Mouse (Mus musculus) large intestine, adult 2 months (tissue): ENCODE results near the gene Vmn1r81. TPM values are rescaled to one million over a fixed set of nuclear protein-coding genes. Genes with fewer than 3 reads are reported as not detected.

Source experiments
- DNase-seq: peaks from one replicate; pipeline ENCODE4 v3.0.0-alpha.2; 2012; ENCODE audit warnings: low read depth, low spot score
- WGBS: fragments of 180-500 bp; shearing (Covaris S2); methylation state at CpG from one replicate; pipeline ENCODE4 v1.1.7; 2018; 5-methylcytosine and 5-hydroxymethylcytosine counted together
- polyA plus RNA-seq: library from polyadenylated mRNA; depleted of rRNA; stranded (reverse); fragments of >200 nt; gene quantifications from 2 replicates; pipeline ENCODE4 v1.2.3, GENCODE M21; 2012; rRNA removed

Gene Vmn1r81
- not detected in 2 replicates for polyA plus RNA-seq

DNA sequence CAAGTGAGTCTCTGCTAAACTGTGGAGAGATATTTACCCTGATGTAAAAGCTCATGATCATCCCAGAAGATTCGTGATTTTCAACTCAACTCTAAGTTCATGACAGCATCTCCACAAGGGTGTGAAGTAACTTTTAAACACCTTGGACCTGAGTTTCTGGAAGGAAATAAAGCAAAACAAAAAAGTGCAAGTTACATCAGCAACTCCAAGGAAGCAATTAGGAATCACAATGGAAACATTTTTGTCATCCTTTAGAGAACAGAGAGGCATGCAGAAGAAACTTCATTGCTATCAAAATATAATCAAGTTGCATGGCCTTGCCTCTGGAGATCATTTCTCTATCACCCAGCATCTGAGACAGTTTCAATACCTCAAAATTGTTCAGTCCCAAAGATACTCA, at the start of gene Vmn1r81:
Gene Vmn1r81 (minus strand): TSS at position 101 of the 400 bp plus-strand sequence.
- no peak for DNase-seq
- WGBS = 79% methylated on average over 1 of the region's 1 CpGs

DNA sequence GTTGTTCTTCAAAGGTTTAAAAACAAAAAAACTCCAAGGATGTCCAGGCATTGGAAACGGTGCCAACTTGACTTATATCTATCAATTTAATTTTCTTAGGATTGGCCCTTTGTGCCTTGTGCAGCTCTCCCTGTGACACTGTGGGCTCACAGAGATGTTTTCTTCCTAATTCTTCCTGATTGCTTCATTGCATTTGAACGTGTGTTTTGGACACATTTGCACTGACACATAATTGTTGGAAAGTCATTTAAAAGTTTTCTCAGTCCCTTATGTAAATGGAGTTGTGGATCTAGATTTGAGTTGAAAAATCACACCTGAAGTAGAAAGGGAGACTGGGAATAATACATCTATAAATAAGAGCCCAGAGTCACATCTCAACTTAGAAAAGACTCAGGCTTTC, 32.1 kb upstream of the Vmn1r81 start, which contains the start of gene Vmn1r82:
Gene Vmn1r82 (plus strand): TSS at position 301 of the 400 bp plus-strand sequence.
- no peak for DNase-seq
- WGBS = 46% methylated on average over 2 of the region's 2 CpGs

DNA sequence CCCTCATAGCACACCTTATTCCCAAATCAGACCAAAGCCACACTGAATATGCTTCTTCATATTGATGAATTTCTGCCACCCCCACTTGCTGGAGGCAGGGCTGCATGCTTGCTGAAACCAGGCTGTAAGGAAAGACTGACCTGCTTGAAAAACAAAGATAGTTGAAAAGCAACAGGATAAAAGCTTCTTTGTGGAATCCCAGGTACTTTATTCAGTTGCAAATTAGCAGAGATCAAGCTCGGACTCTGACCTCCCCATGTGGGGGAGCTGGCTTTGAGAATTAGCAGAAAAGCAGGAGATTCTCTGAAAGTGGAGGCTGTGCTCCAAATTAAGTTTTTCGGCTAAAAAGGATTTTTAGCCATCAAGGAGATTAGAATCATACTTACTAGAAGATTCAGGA, 63.9 kb downstream of the Vmn1r81 start:
- WGBS = 69% methylated on average over 2 of the region's 2 CpGs

More for the DNA sequence above, 63.9 kb downstream of the Vmn1r81 start:
- no peak for DNase-seq

Other genes starting within 250 kb of the Vmn1r81 start
- not detected in 2 replicates for gene Vmn1r77, start 231.5 kb downstream of the Vmn1r81 start, polyA plus RNA-seq
- gene Vmn1r78, start 118.0 kb downstream of the Vmn1r81 start, polyA plus RNA-seq = not detected in 2 replicates
- not detected in 2 replicates for gene Vmn1r79, start 97.0 kb downstream of the Vmn1r81 start, polyA plus RNA-seq
- not detected in 2 replicates for gene Vmn1r80, start 79.0 kb downstream of the Vmn1r81 start, polyA plus RNA-seq
- gene Vmn1r82, start 32.2 kb upstream of the Vmn1r81 start, polyA plus RNA-seq = not detected in 2 replicates
- not detected in 2 replicates for gene Vmn1r83, start 61.2 kb upstream of the Vmn1r81 start, polyA plus RNA-seq
- gene Vmn1r84, start 101.0 kb upstream of the Vmn1r81 start, polyA plus RNA-seq = not detected in 2 replicates
- gene Zfp551, start 154.5 kb upstream of the Vmn1r81 start, polyA plus RNA-seq = 0.26 and 0.51 TPM in 2 replicates
- 1.5 and 1.8 TPM in 2 replicates for gene Zfp606, start 210.0 kb upstream of the Vmn1r81 start, polyA plus RNA-seq
- gene 2900092C05Rik, start 244.2 kb upstream of the Vmn1r81 start, polyA plus RNA-seq = not detected in 2 replicates